Mouse (Mus musculus): ENCODE measurements around the gene Micall2. TPM values are rescaled to one million over a fixed set of nuclear protein-coding genes. Genes with fewer than 3 reads are reported as not detected.

Micall2 gene
- total RNA-seq, 1 experiment from 2014 or later, result 12.8 TPM

- DNase-seq, result no peak
Observed at GRCm38 (mm10) chr5:139681832-139682630, 54.1 kb downstream of the Micall2 start.

DNA sequence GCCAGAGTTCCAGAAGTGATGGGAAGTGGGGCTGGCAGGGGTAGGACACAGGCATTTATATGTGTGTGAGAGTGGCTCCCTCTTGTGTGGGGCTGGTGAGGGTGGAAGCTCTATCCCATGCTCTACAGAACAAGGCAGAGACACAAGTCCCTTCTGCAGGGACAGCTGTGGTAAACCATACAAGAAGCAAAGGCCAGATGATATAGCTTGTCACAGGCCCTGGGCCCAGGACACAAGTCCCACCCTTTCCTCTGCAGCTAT lies 60.5 kb downstream of the Micall2 start:
- DNase-seq, result no peak

- DNase-seq, result no peak
Observed at GRCm38 (mm10) chr5:139674940-139675706, 61.0 kb downstream of the Micall2 start.

GRCm38 (mm10) chr5:139669380-139669779 lies 66.8 kb downstream of the Micall2 start:
- DNase-seq, result peak; percentile 51

GRCm38 (mm10) chr5:139668494-139668893 lies 67.6 kb downstream of the Micall2 start:
- DNase-seq, result peak; percentile 76

GRCm38 (mm10) chr5:139666496-139666895 lies 69.6 kb downstream of the Micall2 start:
- DNase-seq, result no peak

GRCm38 (mm10) chr5:139665375-139665774 lies 70.8 kb downstream of the Micall2 start:
- no peak for DNase-seq

- DNase-seq, result no peak
Observed at GRCm38 (mm10) chr5:139661713-139662112, 74.4 kb downstream of the Micall2 start.

DNA sequence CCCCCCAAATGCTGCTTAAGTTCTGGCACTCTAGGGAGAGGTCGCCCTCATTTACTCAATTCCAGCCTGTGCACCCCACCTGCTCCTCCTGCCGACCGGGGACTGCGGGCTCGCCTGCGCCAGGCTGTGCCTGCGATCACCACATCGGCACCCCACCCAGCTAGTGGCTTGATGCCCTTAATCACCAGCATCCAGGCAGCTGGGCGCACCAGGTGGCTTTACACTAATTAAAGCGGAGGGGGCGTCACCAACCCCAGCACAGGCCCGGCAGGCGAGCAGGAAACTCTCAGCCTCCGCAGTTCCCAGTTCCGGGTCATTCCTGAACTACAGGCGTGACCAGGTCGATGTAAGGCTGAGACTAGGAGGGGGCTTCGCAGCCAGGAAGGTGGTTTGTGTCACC lies 76.8 kb downstream of the Micall2 start:
- DNase-seq, result no peak

DNA sequence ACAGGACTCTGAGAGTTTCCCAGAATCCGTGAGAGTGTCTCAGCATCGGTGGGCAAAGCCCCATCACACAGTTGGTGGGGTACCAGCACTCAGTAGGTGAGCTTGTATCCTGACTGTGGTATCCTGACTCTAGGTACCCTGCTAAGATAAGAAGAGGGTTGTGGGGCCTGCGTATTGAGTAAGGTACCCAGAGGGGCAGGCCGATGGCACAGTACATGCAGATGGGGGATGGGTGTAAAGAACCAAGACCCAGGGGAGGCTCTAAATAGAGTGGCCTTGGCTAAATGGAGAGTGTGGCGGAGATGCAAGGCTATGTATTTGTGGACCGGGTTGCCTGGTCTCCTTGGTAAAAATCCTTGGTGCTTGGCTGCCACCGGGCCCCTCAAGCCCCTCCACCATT lies 77.3 kb downstream of the Micall2 start:
- DNase-seq, result no peak

- DNase-seq, result no peak
Observed at GRCm38 (mm10) chr5:139657959-139658602, 78.1 kb downstream of the Micall2 start.

Small RNA genes lying within 50 kb of the gene (microRNA-seq; reads per million reads assigned to microRNA genes)
- gene Mir7037, result 0.34 to 1.4 reads per million in 2 experiments

Other genes starting within 250 kb of the Micall2 start
- not detected in 2 replicates for gene Uncx, start 192.8 kb downstream of the Micall2 start, total RNA-seq (2021)
- gene Ints1, start 39.3 kb upstream of the Micall2 start, total RNA-seq (2021), result 61.3 and 61.9 TPM in 2 replicates
- gene Mafk, start 55.2 kb upstream of the Micall2 start, total RNA-seq (2021), result 29.6 and 30.6 TPM in 2 replicates
- gene Tmem184a, start 83.6 kb upstream of the Micall2 start, total RNA-seq (2021), result not detected in 2 replicates
- not detected in 2 replicates for gene Gm26938, start 90.1 kb upstream of the Micall2 start, total RNA-seq (2021)
- 21.3 and 23.1 TPM in 2 replicates for gene Psmg3, start 90.5 kb upstream of the Micall2 start, total RNA-seq (2021)
- 16.4 and 17.0 TPM in 2 replicates for gene Elfn1, start 171.6 kb upstream of the Micall2 start, total RNA-seq (2021)